Mouse (Mus musculus) bone marrow, adult 2 months (tissue): Measurements from ENCODE around the gene Kpnb1. TPM values are rescaled to one million over a fixed set of nuclear protein-coding genes. Genes with fewer than 3 reads are reported as not detected.
A peak's percentile ranks its signal among the peaks of the same experiment; 100 is the strongest.

Experiments
- H3K27ac ChIP-seq: fragments of 200-500 bp; 2 replicates; pipeline ENCODE4 v1.5.1; 2012; ENCODE audit warnings: low read depth, mild to moderate bottlenecking, control low read depth, inconsistent platforms, low read length; ENCODE audit not compliant: control insufficient read depth, poor library complexity, insufficient read depth
- H3K4me1 ChIP-seq: fragments of 200-500 bp; 2 replicates; pipeline ENCODE4 v1.6.1; 2011; ENCODE audit warnings: low read length; ENCODE audit not compliant: control insufficient read depth, insufficient read depth
- H3K4me3 ChIP-seq: fragments of 200-500 bp; replicated peaks from 2 replicates; pipeline ENCODE3; 2011; ENCODE audit warnings: mild to moderate bottlenecking, low read depth, low read length, control low read depth; ENCODE audit not compliant: control insufficient read depth
- CTCF ChIP-seq: fragments of 200-500 bp; IDR thresholded peaks from 2 replicates; pipeline ENCODE4 v1.5.1; 2011; ENCODE audit warnings: low read length, control low read depth; ENCODE audit not compliant: control insufficient read depth, insufficient read depth
- POLR2A ChIP-seq: fragments of 200-500 bp; IDR thresholded peaks from 2 replicates; pipeline ENCODE4 v1.6.1; 2011; ENCODE audit warnings: low read depth, mild to moderate bottlenecking, control low read depth, low read length, borderline replicate concordance; ENCODE audit not compliant: control insufficient read depth
- WGBS: fragments of 180-500 bp; shearing (Covaris S2); methylation state at CpG from one replicate; pipeline ENCODE4 v1.1.7; 2018; 5-methylcytosine and 5-hydroxymethylcytosine counted together
- polyA plus RNA-seq: library from polyadenylated mRNA; stranded (reverse); fragments of >200 nt; gene quantifications from 2 replicates; pipeline ENCODE4 v1.2.4, GENCODE M21; 2011; ENCODE audit warnings: low replicate concordance; ENCODE audit not compliant: missing spikeins, insufficient read depth, insufficient read length

Kpnb1 gene
- polyA plus RNA-seq: 66.4 and 67.4 TPM in 2 replicates

DNA sequence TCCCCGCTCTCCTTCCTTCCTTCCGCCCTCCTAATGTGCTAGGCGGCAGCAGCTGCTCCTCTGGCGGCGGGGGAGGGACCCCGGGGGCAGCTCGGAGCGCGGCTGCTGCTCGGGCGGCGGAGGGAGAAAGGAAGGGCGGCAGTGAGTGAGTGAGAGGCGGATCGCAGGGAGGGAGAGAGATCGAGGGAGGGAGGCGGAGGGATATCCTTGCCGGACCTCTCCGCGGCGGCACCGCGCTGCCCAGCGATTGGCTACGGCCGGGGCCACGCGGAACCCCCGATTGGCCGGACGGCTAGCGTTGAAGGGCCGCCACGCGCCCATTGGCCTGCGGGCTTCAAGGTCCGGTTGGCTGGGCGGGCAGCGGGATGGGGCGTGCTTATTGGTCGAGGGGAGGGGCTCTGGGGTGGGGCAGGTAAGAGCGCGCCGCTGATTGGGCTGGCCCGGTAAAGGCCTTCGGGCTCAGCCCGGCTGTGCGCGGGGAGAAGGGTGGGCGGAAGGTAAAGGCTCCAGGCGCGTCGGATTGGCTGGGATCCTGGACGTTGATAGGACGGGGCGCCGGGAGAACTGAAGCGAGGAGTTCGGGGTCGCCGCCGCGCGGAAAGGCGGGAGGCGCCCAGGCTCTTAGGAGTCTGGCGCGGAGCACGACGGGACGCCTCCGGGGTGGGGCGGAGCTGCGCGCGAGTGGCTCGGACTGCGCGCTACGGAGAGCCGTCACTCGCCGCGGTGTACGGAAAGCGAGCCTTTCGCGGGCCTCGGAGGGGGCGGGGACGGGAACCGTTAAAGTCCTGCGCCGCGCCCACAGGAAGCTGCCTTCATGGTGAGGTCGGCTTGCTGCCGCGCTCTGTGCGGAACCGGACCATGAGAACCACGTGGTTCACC lies at the start of gene Kpnb1:
Gene Kpnb1 (minus strand): TSS at position 118 of the 879 bp plus-strand sequence.
- under 1% methylated on average over 96 of the region's 101 CpGs for WGBS
- peak within 1 kb of the TSS; percentile 99 for H3K27ac ChIP-seq

GRCm38 (mm10) chr11:97232436-97232835 lies 44.8 kb upstream of the Kpnb1 start:
- 89% methylated on average over 5 of the region's 5 CpGs for WGBS
- no peaks in the 10 kb centered on the region for H3K4me1 ChIP-seq
- no peak overlapping the region for H3K4me3 ChIP-seq
- TF ChIP-seq CTCF: no peak
- no peak for TF ChIP-seq POLR2A
- H3K27ac ChIP-seq: no peak overlapping the region

More for the DNA sequence above, at the start of gene Kpnb1:
- TF ChIP-seq POLR2A (peak; percentile 85), CTCF (no peak; the same call in 1 of the 2 replicates)
- peak within 1 kb of the TSS; percentile 98 for H3K4me3 ChIP-seq
- no peaks in the 10 kb centered on the region; the same call in 1 of the 2 replicates for H3K4me1 ChIP-seq

GRCm38 (mm10) chr11:97229396-97229795 lies 41.7 kb upstream of the Kpnb1 start:
- H3K4me3 ChIP-seq: no peak overlapping the region
- H3K4me1 ChIP-seq: no peaks in the 10 kb centered on the region
- no peak overlapping the region for H3K27ac ChIP-seq
- 80% methylated on average over 2 of the region's 2 CpGs for WGBS
- TF ChIP-seq CTCF (no peak), POLR2A (no peak)

DNA sequence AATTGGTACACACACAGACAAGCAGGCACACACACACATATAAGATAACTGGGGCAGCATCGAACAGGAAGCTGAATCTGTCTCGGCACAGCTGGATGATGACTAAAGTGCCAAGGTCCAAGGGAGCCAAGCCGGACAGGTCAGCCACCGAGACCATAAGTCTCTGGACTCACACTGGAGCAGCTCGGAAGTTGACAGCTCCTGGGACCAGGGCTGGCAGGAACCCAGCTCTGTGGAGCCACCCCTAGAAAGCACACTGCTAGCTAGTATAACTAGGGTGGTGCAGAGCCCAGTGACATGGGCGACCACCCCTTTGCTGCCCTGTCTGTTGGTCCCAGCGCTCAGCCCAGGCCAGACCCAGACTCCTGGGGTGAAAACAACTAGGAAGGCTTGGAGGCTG lies 41.3 kb upstream of the Kpnb1 start:
- 90% methylated on average over 7 of the region's 7 CpGs for whole genome bisulfite sequencing
- H3K27ac ChIP-seq: no peak overlapping the region
- H3K4me1 ChIP-seq: no peaks in the 10 kb centered on the region
- TF ChIP-seq CTCF (no peak), POLR2A (no peak)
- no peak overlapping the region for H3K4me3 ChIP-seq

DNA sequence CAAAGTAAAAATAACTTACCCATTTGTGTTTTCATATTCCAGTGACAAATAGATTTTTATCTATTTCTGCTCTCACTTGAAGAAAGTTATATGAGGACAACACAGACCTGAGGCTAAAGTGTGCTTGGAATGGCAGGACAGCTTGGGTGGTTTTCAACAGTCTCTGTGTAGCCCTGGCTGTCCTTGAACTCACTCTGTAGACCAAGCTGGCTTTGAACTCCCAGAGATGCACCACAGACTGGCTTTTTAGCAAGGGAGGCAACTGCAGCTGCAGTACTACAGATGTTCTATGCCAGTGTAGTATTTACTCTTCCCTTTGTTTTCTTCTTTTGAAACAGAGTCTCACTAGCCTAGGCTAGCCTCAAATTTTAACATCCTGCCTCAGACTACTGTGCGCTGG lies 38.5 kb upstream of the Kpnb1 start:
- no peaks in the 10 kb centered on the region for H3K4me1 ChIP-seq
- 89% methylated on average over 1 of the region's 1 CpGs for WGBS
- H3K27ac ChIP-seq: no peak overlapping the region
- no peak for TF ChIP-seq CTCF
- H3K4me3 ChIP-seq: no peak overlapping the region

DNA sequence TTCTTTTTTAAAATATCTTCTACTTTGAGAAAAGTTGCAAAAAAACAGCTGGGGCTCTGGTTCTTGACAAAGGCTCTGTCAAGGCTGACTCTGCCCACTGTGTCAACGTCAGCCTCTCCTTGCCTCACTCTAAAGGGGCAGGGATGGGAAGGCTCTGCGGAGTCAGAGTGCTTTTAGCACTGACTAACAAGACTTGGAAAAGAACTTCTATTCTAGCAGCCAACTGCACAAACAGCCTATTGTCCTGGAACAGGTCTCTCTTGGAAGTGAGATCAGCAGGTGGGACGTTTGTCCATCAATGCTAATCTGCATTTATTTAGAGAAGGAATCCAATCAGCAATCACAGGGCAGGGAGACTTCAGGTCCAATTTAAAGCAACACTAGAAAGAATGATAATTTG lies 35.8 kb upstream of the Kpnb1 start:
- H3K27ac ChIP-seq: no peak overlapping the region
- WGBS: 85% methylated on average over 3 of the region's 3 CpGs
- TF ChIP-seq CTCF: no peak
- TF ChIP-seq POLR2A: no peak
- no peak overlapping the region for H3K4me3 ChIP-seq
- no peaks in the 10 kb centered on the region for H3K4me1 ChIP-seq

GRCm38 (mm10) chr11:97221611-97222010 lies 33.9 kb upstream of the Kpnb1 start:
- WGBS: 87% methylated on average over 2 of the region's 2 CpGs
- H3K27ac ChIP-seq: no peak overlapping the region

GRCm38 (mm10) chr11:97220211-97220610 lies 32.5 kb upstream of the Kpnb1 start:
- Histone ChIP-seq H3K27ac (no peak overlapping the region), H3K4me3 (no peak overlapping the region), H3K4me1 (no peaks in the 10 kb centered on the region)
- WGBS: 81% methylated on average over 3 of the region's 3 CpGs
- TF ChIP-seq CTCF: no peak
- TF ChIP-seq POLR2A: no peak

More at GRCm38 (mm10) chr11:97221611-97222010, 33.9 kb upstream of the Kpnb1 start:
- H3K4me1 ChIP-seq: no peaks in the 10 kb centered on the region
- H3K4me3 ChIP-seq: no peak overlapping the region
- no peak for TF ChIP-seq CTCF
- TF ChIP-seq POLR2A: no peak

DNA sequence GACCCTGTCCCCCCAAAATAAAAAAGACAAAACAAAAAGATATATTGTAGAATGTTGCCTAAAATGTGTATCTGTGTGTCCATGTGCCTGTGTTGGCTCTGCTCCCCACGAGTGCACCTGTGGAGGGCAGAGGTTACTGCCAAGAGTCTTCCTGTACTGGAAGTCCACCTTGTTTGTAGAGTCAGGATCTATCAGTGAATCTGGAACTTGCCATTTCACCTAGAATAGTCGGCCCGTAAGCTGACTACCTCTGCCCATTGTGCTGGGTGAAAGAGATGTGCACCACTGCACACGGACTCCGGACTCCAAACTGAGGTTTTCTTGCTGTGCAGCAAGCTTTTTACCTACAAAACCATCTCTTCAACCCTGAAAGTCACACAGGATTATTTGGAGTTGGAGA lies 26.7 kb upstream of the Kpnb1 start:
- 93% methylated on average over 5 of the region's 5 CpGs for WGBS
- no peaks in the 10 kb centered on the region for H3K4me1 ChIP-seq
- H3K27ac ChIP-seq: no peak overlapping the region
- no peak overlapping the region for H3K4me3 ChIP-seq
- no peak for TF ChIP-seq POLR2A
- TF ChIP-seq CTCF: no peak
